Mouse (Mus musculus) lung, postnatal 4 days (tissue): ENCODE measurements at regions not wholly inside any gene's neighbourhood (a gene's known extent, or its start where the extent isn't known, plus 50 kb on each side); places are given as distances from the start of the nearest gene placed in this dataset.
A peak's percentile ranks its signal among the peaks of the same experiment; 100 is the strongest.

ENCODE experiments used
- DNase-seq, 2 experiments: peaks; one replicate each; pipeline ENCODE4 v3.0.0; 2021

GRCm38 (mm10) chr14:73453164-73453563 lies 56.7 kb upstream of the Med4 start:
- DNase-seq: no peak

GRCm38 (mm10) chr14:73452321-73453082 lies 57.3 kb upstream of the Med4 start:
- no peak for DNase-seq

- DNase-seq: no peak
Measured at GRCm38 (mm10) chr14:73451291-73452045, 58.4 kb upstream of the Med4 start.

- peak; percentile 19 to 45 for DNase-seq
Measured at GRCm38 (mm10) chr14:73449901-73450495, 59.8 kb upstream of the Med4 start.

- DNase-seq: no peak
Measured at GRCm38 (mm10) chr14:73449111-73449510, 60.7 kb upstream of the Med4 start.

GRCm38 (mm10) chr14:73445508-73446256 lies 60.6 kb upstream of the Itm2b start:
- peak in 1 of 2 experiments; percentile 11 for DNase-seq

- DNase-seq: peak; percentile 23 to 55
Measured at GRCm38 (mm10) chr14:73444733-73445132, 59.6 kb upstream of the Itm2b start.

- DNase-seq: peak; percentile 58 to 61
Measured at GRCm38 (mm10) chr14:73441951-73442716, 57.0 kb upstream of the Itm2b start.

GRCm38 (mm10) chr14:73441206-73441950 lies 56.3 kb upstream of the Itm2b start:
- peak in 1 of 2 experiments; percentile 28 for DNase-seq

- DNase-seq: no peak
Measured at GRCm38 (mm10) chr14:73439802-73440309, 54.8 kb upstream of the Itm2b start.

- DNase-seq: no peak
Measured at GRCm38 (mm10) chr14:73435839-73436238, 50.8 kb upstream of the Itm2b start.
